Mouse (Mus musculus): Measurements from ENCODE around the gene Slit3.

GRCm38 (mm10) chr11:35690515-35691281 lies 569.7 kb downstream of the Slit3 start:
- TF ChIP-seq CTCF (IDR thresholded peaks at IDR 0.05) (0 out of 2 replicates have a peak, but pooled peaks have one; percentile 2), EP300 (IDR thresholded peaks at IDR 0.05) (no peak)

All from lung, postnatal 0 days (tissue).